Mouse (Mus musculus) cerebellum, adult 9-10 months (tissue): ENCODE measurements at regions not wholly inside any gene's neighbourhood (a gene's known extent, or its start where the extent isn't known, plus 50 kb on each side); places are given as distances from the start of the nearest gene placed in this dataset.

Experiments
- DNase-seq: peaks from one replicate; pipeline ENCODE4 v3.0.0; 2022

DNA sequence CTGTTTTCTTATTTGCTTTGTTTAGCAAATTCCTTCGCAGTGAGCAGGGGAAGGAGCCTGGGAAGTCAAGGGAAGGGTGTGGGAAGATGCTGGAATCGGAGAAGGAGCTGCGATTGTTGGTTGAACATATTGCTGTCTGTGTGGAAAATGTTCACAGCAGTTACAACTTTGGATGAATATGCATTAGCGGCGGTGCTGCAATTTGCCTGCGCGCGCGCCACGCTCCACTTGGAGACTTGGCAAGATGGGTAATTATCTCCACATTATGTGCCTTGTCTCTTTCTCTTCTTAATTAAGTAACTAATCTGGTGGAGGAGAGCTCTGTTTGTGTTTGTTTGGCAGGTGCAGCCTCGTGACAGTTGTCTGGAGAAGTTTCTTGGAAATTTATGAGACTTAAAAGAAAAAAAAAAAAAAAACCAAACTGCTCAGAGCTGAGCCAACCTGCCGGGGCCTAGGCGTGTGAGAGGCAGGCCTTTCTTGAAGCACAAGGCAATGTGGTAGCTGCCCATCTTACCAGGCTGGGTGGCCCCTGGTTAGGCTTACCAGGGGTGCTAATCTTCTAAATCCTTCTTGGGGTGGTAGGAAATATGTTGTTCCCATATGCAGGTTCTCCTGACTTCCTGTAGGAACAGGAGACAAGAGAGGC is 279.2 kb upstream of the Tle3 start:
- no peak for DNase-seq

- no peak for DNase-seq
Observed at GRCm38 (mm10) chr9:61095069-61095775, 276.9 kb upstream of the Tle3 start.

DNA sequence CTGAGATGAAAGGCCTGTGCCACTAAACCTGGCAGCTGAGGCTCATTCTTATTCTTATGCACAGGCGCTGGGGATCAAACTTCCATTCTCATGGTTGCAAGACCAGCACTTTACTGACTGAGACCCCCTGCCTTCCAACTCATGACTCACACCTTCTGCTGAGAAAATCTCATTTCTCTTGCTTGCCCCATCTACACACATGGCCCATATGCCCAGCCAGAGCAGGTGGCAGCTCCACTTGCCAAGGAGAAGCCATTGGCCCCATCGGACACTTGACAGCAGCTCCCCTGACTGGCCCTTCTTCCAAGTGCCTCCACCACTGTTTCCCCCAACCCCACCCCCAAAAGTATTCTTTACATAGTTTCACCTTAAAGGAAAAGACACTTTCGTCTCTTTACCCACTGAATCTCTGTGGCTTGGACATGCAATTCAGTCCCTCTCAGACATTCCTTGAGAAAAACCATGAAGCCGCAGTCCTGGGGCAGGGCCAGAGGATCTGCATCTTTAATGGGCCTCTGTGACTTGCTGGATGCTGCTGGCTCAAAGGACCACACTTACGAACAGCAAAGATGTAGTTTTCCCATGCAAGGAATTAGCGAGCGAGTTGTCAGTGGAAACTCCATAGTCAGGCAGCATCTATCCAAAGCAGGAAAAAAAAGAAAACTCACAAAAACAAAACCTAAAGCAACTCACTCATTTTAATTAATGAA is 270.3 kb upstream of the Tle3 start:
- DNase-seq: no peak

DNA sequence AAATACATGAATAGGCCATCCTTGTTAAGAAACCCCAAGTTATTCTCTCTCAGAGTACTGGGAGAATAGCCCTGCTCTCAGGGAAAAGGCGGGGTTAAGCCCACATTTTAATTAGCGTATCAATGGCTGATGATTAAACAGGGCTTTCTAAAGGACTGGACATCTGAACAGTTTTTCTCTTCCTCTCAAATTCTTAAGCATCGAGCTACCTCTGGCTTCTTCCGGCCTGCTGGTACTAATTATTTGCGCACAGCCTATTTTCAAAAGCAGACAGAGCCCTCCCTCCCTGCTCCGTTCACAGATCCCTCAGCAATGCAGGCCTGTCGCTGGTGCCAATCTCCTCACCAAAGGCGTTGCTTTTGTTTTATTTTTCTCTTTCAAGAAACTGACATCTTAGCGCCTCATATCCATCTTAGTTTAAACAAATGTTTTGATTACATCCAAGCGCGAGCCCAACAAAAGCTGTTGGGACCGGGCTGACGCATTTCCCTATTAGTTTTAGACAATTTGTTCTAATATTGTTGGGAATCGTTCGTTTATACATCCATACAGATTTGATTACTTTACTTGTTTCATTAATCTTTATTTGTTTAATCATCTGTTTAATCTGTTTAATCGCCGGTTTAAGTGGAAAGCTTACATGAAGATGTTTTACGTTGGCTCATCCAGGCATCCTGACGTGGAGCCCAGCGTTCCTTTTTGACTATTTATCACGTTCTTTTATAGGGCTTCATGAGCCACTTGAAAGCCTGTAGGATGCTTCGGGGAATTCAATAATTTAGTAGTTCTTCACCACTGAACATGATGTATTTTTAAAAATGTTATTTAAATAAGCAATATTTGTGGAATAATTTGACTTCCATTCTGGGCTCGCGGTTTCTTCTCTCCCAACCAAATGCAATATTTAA is 269.5 kb upstream of the Tle3 start:
- DNase-seq: no peak

GRCm38 (mm10) chr9:61105550-61106280 is 266.5 kb upstream of the Tle3 start:
- DNase-seq: no peak

DNA sequence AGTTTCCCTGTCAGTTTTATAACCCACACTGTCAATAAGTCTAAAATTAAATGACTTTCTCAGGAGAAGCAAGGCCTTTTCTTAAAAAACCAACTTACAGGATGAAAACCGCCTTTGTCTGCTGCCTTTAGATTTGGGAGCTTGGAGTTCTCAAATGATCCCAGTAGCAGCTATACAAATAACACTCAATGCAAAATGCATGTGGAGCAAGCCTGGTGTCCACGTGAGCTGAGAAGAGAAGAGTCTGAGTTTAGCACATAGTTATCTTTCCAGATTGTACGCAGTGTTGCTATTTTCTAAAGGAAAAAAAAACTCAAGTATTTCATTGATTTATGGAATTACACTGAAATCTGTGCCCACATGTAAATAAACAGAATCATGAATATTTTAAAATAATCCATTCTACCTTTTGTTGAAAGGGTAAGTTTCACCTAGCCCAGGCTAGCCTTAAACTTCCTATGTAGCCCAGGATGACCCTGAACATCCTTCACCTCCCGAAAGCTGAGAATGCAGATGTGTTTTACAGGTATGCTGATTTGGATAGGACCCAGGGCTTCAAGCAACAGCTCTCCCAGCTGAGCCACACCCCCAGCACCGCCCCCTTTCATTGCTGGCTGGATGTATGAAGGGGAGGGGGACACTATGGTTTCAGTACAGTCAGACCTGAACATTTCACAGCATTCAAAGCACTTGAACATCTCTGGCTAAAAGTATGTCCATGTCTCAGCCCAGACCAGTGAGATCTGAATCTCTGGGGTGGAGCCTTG is 262.5 kb upstream of the Tle3 start:
- no peak for DNase-seq

DNA sequence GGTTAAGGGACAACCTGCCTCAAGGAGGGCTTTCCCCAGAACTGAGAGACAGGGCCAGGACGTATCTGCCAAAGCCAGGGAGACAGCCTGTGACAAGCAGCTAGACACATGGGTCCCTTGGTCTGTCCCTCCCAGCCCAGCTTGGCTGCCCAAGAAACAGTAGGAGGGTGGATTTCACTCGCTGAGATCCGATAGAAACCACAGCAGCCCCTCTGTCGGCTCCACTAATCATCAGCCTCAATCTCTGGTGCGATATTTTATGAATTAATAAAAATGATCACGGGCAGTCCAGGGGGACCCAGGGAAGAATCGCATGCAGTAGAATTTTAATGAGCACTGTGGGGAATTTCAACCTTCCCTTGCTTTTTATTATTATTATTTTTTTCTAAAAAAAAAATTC is 261.0 kb upstream of the Tle3 start:
- DNase-seq: no peak

- no peak for DNase-seq
Observed at GRCm38 (mm10) chr9:61111733-61112415, 260.3 kb upstream of the Tle3 start.

DNA sequence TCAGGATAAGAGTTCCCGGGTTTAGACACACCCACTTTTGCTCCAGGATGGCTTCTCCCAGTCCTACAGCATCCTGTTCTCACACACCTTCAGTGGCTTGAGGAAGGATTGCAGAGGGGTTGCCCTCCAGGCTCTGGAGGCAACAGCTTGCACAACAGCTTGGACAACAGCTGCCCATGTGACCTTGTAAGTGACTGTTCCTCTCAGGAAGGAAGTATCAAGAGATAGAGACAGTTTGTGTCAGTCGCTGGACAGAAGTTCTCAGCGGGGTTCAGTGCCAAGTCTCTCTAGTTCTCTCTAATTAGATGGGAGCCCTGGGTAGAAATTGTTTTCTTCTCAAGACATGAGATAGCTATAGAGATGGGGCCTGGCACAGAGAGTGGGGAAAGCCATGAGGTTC is 252.9 kb upstream of the Tle3 start:
- no peak for DNase-seq

- DNase-seq: no peak
Observed at GRCm38 (mm10) chr9:61120531-61120930, 251.6 kb upstream of the Tle3 start.

GRCm38 (mm10) chr9:61120931-61121391 is 251.2 kb upstream of the Tle3 start:
- DNase-seq: no peak

DNA sequence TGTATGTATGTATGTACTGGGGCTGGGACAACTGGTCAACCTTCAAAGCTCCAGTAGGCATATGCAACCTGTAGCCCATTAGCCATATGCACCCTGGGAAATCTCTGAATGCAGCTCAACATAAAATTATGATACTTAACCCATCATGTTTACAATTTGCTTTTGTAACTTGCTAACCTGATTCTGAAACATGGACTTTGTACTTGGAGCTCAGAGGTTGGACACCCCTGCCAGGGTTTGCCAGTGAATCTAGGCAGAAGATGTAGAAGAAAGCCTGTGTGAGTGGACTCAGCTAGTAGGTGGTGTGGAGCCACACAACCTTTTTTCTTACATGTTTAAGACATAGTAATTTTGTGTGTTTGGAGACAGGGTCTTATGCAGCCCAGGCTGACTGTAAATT is 248.7 kb upstream of the Tle3 start:
- no peak for DNase-seq

DNA sequence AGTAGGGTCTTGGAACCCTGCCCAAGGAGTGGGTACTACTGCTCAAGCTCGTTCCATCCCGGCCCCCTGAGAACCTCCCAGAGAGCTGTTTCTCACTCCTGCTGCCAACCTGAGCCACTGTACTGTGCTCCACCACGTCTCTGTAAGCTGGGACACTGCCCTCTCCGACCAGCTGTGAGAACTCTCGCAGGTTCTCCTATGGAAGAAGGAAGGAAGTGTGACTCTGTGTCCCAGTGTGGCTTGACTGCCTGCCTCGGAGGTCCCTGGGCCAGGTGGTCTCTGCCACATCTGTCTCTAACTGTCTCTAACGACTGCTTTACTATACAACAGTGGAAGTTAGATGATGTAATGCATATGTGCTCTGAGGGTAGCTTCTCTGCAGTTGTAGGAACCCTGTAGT is 246.4 kb upstream of the Tle3 start:
- no peak for DNase-seq

GRCm38 (mm10) chr9:61128077-61128476 is 244.1 kb upstream of the Tle3 start:
- DNase-seq: no peak

DNA sequence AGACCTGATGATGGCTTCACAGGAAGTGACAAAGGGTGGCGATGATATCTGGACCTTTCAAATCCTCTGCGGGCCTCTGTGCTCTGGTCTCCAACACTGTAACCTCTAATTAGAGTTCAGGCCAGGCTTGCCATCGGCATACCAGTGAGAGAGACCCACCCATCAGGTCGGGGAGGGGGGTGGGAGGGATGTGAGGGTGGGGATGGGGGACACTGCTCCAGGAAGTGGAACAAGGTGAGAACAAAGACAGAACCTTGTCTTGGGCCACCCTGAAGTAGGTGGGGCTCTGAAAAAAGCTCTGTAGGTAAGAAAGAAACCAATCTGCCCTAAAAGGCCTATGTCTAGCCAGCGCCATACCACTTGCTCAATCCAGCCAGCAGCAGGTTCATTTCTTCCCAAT is 243.0 kb upstream of the Tle3 start:
- no peak for DNase-seq

DNA sequence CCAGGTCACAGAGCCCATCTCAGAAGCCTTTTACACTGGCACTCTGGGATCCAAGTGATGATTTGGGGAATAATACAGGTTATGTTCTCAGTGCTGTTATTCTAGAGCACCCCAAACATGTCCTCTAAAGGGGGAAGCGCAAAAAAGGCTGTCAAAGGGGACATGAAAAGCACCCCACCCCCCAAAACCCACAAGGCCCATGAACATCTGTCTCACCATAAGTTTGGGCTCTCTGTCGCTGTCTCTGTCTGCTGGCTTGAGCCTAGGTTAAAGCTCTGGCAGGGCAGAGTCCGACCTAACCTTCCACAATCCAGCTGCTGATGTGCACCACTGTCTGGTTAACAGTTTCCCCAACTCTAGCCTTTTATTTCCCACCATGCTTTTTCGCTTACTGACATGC is 241.3 kb upstream of the Tle3 start:
- no peak for DNase-seq

DNA sequence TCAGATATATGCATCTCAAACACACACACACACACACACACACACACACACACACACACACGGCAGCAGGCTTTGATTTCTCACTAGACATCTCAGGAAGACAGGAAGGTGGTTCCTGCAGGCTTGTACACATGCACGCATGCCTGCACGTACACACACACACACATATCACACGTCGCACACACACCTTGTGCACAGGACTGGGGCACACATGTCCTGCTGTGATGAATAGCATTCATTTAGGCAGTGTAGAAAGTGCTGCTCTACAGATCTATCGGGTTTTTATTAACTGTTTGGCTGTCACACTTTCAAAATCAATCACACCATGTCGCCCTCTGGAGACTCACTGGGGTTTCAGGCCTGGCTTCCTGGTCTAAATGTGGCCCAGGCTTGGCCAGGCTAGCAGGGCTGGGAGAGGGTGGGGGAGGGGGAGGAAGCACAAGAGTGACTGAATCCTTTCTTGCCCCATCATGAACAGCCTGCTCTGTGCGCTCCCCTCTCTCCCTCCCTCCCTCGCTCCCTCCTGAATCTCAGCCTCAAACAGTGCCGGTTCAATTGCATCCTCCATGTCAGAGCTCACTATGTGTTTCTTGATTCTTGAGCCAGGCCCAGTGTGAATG is 236.8 kb upstream of the Tle3 start:
- DNase-seq: no peak

- DNase-seq: no peak
Observed at GRCm38 (mm10) chr9:61135917-61136316, 236.2 kb upstream of the Tle3 start.

GRCm38 (mm10) chr9:61138741-61139368 is 233.3 kb upstream of the Tle3 start:
- no peak for DNase-seq

DNA sequence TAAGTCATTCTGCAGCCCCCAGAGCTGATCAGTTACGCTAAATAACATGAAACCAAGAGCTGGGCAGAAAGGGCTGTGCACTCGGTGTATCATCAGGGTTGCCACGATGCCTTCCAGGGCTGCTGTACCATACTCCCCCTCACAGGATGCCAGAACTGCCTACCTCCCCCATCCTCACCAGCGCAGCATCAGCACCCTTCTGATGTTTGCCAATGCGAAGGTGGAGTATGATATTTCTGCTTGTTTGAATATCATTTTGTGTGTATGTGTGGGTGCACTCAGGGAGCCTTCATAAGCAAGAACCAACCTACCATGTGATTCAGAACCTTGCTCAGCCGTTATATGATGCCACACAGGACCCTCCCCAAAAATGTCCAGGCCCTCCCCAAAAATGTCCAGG is 229.1 kb upstream of the Tle3 start:
- no peak for DNase-seq
